Mouse (Mus musculus): ENCODE measurements at regions not wholly inside any gene's neighbourhood (a gene's known extent, or its start where the extent isn't known, plus 50 kb on each side); places are given as distances from the start of the nearest gene placed in this dataset.
A peak's percentile ranks its signal among the peaks of the same experiment; 100 is the strongest.

DNA sequence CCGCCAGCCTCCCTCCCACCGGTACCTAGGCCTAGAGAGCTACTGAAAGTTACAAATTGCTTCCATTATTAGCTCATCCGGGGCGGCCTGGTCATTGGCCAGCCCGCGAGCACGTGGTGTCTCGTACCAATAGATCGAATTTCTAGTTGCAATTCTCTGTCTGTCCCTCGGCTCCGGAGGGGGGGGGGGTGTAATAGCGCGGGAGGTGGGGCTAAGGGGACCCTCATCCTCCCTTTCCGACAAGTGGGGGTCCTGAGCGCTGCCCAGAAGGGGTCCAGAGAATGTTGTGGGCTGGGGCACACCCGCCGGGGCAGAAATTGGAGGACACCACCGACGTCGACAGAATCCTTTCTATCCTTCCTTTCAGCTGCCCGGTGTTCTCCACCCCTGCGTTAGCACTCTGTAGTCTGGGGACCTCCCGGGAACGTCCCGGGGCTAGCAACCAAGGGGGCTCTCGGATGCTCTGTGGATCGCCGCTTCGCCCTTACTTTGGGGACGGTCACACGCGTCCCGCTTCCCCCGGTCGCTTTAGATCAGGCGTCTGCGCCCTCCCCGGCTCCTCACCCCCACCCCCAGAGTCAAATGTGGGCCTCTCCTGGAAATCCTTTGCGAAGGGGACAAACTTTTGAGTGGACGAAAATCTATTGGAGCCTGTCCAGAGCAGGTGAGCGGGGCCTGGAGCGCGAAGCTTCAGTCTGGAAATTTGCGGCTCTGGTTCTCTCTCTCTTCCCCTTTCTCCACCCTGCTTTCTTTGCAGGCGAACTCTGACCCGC, 64.6 kb downstream of the Smug1 start:
- peak; percentile 85 for ATAC-seq (ENCODE audit: low FRiP score)
- Histone ChIP-seq H3K9ac (peak overlapping the region; percentile 82), H3K27me3 (peaks cover 66% of the 10 kb centered on the region), H3K4me1 (peaks cover 26% of the 10 kb centered on the region), H3K9me3 (replicated peaks) (no peaks in the 10 kb centered on the region), H3K4me3 (peak overlapping the region; percentile 49), H3K27ac (peak overlapping the region; percentile 74), H3K36me3 (no peaks in the 10 kb centered on the region), H3K4me2 (replicated peaks) (peak overlapping the region; percentile 72)
- 1% methylated on average over 46 of the region's 46 CpGs for WGBS

DNA sequence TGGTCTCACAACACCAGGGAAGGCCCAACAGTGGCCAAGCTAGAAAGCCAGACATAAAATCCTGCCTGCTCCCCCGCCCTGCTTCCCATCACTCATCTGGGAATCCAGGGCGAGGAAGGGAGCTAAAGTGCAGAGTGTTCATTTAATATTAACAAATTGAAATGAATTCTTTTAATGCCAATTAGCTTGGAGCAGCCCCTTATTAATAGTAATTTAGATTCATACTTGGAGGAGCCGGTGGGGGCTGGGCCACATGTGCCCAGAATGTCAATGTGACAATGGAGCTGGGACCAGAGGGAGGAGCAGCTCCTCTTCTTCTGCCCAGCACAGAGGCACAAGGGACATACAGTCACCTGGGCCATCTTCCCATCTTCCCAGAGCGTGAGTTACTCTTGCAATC, 66.8 kb downstream of the Smug1 start:
- ATAC-seq (ENCODE audit: low FRiP score): peak; percentile 41; the same call in 1 of the 2 replicates
- peaks cover 84% of the 10 kb centered on the region for H3K27me3 ChIP-seq
- peak overlapping the region; percentile 38 for H3K4me2 ChIP-seq (replicated peaks)
- H3K9ac ChIP-seq: no peak overlapping the region; the same call in 1 of the 2 replicates
- peak overlapping the region; percentile 11 for H3K4me3 ChIP-seq
- no peaks in the 10 kb centered on the region for H3K9me3 ChIP-seq (replicated peaks)
- no peaks in the 10 kb centered on the region for H3K36me3 ChIP-seq
- 43% methylated on average over 4 of the region's 4 CpGs for WGBS
- H3K27ac ChIP-seq: peak overlapping the region; percentile 71
- H3K4me1 ChIP-seq: 0 out of 2 replicates have a peak, but pooled peaks cover 8% of the 10 kb centered on the region

DNA sequence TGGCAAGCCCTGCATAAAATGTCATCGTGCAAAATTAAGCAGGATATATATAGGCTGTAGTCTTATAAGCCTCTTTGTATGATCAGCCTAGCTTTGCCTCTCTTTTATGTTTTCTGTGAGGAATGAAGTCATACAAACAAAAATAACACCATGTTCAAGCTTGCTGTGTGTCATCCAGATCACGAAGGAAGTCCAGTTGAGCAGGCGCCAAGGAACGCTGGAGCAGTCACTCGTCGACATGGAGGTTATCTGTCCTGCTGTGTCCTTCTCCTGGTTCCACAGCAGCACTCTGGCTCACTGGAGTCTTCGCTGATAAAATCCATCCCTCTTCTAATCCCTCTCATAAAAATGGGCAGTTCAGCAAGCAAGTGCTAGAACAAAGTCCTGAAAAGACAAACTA, 72.4 kb downstream of the Smug1 start:
- Histone ChIP-seq H3K27me3 (peaks cover 69% of the 10 kb centered on the region), H3K36me3 (no peaks in the 10 kb centered on the region), H3K9me3 (replicated peaks) (no peaks in the 10 kb centered on the region), H3K4me3 (no peak overlapping the region), H3K9ac (no peak overlapping the region), H3K27ac (no peak overlapping the region), H3K4me2 (replicated peaks) (no peak overlapping the region), H3K4me1 (0 out of 2 replicates have a peak, but pooled peaks cover 2% of the 10 kb centered on the region)
- 75% methylated on average over 7 of the region's 7 CpGs for WGBS
- no peak for ATAC-seq (ENCODE audit: low FRiP score)

DNA sequence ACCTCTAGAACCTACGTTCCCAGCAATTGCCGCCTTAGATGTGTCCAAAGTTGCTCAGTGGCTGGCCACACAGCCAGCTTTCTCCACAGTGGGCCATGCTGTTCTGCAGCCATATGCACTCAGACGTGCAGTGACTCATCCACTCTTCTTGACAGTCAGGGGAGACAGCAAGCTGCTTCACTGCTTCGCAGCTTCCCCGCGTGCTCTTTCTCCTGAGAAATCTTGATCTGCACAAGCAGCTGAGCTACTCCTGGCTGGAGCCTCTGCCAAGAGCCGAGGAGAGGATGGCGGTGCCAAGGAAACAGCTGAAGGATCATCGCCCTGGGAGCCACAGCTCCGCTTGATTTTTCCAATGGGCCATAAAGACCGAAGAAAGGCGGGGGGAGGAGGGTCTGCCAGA, 73.2 kb downstream of the Smug1 start:
- no peak overlapping the region for H3K4me2 ChIP-seq (replicated peaks)
- no peaks in the 10 kb centered on the region for H3K36me3 ChIP-seq
- no peaks in the 10 kb centered on the region for H3K9me3 ChIP-seq (replicated peaks)
- H3K27ac ChIP-seq: no peak overlapping the region
- peaks cover 69% of the 10 kb centered on the region for H3K27me3 ChIP-seq
- ATAC-seq (ENCODE audit: low FRiP score): no peak
- 67% methylated on average over 12 of the region's 12 CpGs for WGBS
- no peak overlapping the region for H3K9ac ChIP-seq
- no peaks in the 10 kb centered on the region for H3K4me1 ChIP-seq
- no peak overlapping the region for H3K4me3 ChIP-seq

DNA sequence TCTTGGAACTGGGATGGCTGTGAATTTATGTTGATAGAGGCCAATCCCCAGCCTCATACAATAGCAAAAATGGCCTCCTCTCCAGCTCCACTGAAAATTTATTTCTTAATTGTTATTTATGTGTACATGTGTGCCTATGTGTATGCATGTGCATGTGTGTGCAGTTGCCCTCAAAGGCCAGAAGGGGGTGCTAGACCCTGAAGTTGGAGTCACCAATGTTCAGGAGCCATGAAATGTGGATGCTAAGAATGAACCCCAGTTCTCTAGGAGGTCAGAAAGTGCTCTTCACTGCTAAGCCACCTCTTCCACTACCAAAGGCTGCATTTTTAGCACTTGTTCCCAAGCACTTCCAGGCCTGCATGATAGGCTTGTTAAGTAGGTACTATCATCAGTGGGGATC, 73.8 kb downstream of the Hoxc4 start:
- Histone ChIP-seq H3K27ac (no peak overlapping the region), H3K9ac (no peak overlapping the region), H3K4me2 (replicated peaks) (no peak overlapping the region), H3K27me3 (peaks cover 71% of the 10 kb centered on the region), H3K36me3 (no peaks in the 10 kb centered on the region), H3K4me3 (no peak overlapping the region), H3K9me3 (replicated peaks) (no peaks in the 10 kb centered on the region), H3K4me1 (no peaks in the 10 kb centered on the region; the same call in 1 of the 2 replicates)
- no peak for ATAC-seq (ENCODE audit: low FRiP score)

DNA sequence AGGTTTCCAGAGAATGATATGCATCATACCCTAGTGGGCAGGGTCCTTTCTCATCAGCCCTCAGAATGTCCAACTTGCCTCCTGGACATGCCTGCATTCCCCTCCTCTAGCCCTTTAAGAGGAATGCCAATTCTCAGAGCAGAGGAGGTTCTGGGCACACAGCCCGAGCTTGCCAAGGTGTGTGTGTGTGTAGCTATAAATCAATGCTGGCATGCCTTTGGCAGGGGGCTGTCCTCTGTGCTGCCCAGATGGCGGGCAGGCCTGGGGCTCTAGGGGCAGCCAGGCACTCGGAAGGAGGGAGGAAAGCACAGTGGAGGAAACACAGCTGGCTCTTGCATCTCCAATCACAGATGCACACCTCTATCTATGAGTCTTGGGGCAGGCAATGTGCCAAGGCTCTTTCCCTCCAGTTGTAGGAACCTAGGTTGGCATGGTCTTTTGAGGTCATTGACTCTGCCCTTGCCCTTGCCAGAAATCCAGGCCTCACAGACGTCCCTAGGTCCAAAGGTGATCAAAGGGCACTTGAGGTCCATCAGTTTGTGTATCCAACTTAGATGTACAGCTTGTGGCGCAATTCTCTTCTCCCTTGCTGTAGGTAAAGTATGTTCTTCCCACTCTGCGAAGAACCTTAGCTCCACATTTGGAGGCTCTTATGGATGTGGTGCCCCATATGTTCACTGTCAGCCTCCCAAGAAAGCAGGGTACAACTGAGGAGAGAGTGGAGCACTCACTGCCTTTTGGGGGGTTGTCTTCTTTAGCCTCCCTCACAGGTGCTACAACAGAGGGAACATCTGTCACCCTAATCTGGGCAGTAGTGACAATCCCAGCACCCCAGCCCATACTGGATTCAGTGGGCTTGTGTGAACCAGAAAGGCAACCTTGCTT, 71.8 kb downstream of the Hoxc4 start:
- peaks cover 71% of the 10 kb centered on the region for H3K27me3 ChIP-seq
- no peaks in the 10 kb centered on the region for H3K36me3 ChIP-seq
- H3K9ac ChIP-seq: no peak overlapping the region
- ATAC-seq (ENCODE audit: low FRiP score): no peak
- H3K27ac ChIP-seq: no peak overlapping the region
- H3K9me3 ChIP-seq (replicated peaks): no peaks in the 10 kb centered on the region
- WGBS: 55% methylated on average over 6 of the region's 6 CpGs
- H3K4me3 ChIP-seq: no peak overlapping the region
- H3K4me1 ChIP-seq: peaks cover 18% of the 10 kb centered on the region
- no peak overlapping the region for H3K4me2 ChIP-seq (replicated peaks)

DNA sequence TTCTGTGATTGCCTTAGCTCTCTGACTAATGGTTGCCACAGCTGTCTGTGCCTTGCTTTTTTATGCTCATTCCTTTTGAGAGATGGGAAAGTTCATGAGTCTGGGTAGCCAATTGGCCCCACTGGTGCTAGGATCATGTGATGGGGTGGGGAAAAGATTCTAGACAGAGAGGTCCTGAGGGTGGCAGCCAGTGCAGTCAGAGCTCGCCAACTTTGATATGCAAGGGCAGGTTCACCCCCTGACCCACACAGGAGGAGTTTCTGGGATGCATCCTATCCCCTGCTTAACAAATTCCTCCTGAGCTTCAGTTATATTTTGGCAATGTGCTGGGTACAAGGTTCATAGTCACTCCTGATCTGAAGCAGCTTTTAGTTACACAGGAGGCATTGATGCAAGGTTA, 71.1 kb downstream of the Hoxc4 start:
- Histone ChIP-seq H3K4me2 (replicated peaks) (no peak overlapping the region), H3K27me3 (peaks cover 78% of the 10 kb centered on the region)

DNA sequence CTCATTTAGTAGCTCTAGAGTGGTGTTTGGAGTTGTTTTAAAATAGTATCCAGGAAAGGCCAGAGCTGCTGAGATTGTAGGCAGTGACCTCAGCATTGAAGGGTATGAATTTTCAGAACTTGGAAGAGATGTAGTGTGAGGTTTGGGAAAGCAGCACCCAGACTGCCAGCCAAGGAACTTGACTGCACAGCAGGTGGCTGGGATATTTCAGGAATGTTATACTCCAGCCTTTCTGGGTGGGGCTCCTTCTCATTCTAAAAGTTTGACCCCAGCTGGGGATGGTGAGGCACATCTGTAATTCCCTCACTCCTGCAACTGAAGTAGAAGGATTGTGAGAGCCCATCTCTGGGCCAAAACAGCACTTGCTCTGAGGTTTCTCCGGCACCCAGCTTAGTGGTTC, 70.7 kb downstream of the Hoxc4 start:
- ATAC-seq (ENCODE audit: low FRiP score): no peak
- Histone ChIP-seq H3K4me2 (replicated peaks) (no peak overlapping the region), H3K27ac (no peak overlapping the region), H3K36me3 (no peaks in the 10 kb centered on the region), H3K9me3 (replicated peaks) (no peaks in the 10 kb centered on the region), H3K27me3 (peaks cover 82% of the 10 kb centered on the region), H3K4me3 (no peak overlapping the region), H3K9ac (no peak overlapping the region), H3K4me1 (peaks cover 19% of the 10 kb centered on the region)
- WGBS: 89% methylated on average over 1 of the region's 1 CpGs

More for the DNA sequence above, 71.1 kb downstream of the Hoxc4 start:
- Histone ChIP-seq H3K4me3 (no peak overlapping the region), H3K9ac (no peak overlapping the region), H3K36me3 (no peaks in the 10 kb centered on the region), H3K9me3 (replicated peaks) (no peaks in the 10 kb centered on the region), H3K27ac (no peak overlapping the region), H3K4me1 (peaks cover 19% of the 10 kb centered on the region)
- WGBS: 56% methylated on average over 1 of the region's 1 CpGs
- no peak for ATAC-seq (ENCODE audit: low FRiP score)

DNA sequence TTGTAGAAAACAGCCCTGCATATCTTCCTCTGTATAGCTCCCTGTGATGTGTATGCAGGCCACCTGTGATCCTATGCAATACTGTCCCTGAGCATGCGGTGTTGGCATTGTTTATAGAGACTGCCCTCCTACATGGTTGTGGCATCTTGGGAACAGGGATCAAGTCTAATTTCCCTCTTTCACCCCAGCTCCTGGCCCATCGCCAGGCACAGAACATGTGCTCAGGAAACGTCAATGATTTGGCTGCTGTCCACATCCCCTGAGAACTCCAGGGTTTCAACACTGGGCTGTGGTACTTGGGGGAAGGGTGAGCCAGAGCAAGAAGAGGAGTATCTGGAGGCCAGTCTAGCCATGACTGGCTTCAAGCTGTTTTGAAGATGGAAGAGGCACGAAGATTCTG, 68.5 kb downstream of the Hoxc4 start:
- Histone ChIP-seq H3K27me3 (peaks cover 95% of the 10 kb centered on the region), H3K27ac (peak overlapping the region; percentile 76; the same call in 1 of the 2 replicates)
- WGBS: 10% methylated on average over 4 of the region's 4 CpGs

DNA sequence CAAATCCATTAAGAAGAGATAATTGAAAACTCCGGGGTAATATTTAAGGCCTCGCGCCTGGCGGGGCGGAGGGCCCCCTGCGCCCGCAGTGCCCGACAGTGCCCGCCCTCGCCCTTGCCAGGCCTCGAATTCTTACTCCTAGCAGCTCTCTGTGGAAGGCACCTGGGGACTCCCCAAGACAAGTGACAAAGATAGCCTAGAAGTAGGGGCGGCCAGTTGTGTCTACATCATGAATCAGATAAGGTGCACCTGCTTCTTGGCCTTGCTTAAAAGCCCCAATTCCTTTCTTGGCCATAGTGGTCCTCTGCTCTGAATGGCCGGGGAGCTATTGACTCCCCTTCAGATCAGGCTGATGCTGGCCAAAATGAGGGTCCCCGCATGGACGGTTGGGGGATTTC, 67.9 kb downstream of the Hoxc4 start:
- Histone ChIP-seq H3K4me2 (replicated peaks) (peak overlapping the region; percentile 56), H3K9me3 (replicated peaks) (no peaks in the 10 kb centered on the region), H3K9ac (peak overlapping the region; percentile 48; the same call in 1 of the 2 replicates), H3K36me3 (no peaks in the 10 kb centered on the region), H3K4me1 (peaks cover 19% of the 10 kb centered on the region), H3K27me3 (peaks cover 99% of the 10 kb centered on the region), H3K27ac (peak overlapping the region; percentile 76), H3K4me3 (peak overlapping the region; percentile 27)
- ATAC-seq (ENCODE audit: low FRiP score): no peak
- WGBS: 13% methylated on average over 15 of the region's 15 CpGs

More for the DNA sequence above, 68.5 kb downstream of the Hoxc4 start:
- Histone ChIP-seq H3K4me1 (peaks cover 19% of the 10 kb centered on the region), H3K36me3 (no peaks in the 10 kb centered on the region), H3K9me3 (replicated peaks) (no peaks in the 10 kb centered on the region), H3K4me3 (no peak overlapping the region), H3K4me2 (replicated peaks) (0 out of 2 replicates have a peak overlapping the region, but pooled peaks have one; percentile 56), H3K9ac (no peak overlapping the region)
- ATAC-seq (ENCODE audit: low FRiP score): peak; percentile 69

Measured in hindbrain, embryonic 12.5 days (tissue).